Mouse (Mus musculus): ENCODE measurements around the gene Rtl9. TPM values are rescaled to one million over a fixed set of nuclear protein-coding genes. Genes with fewer than 3 reads are reported as not detected.

The Rtl9 gene
- polyA plus RNA-seq, 1 experiment from 2014 or later, result 0.17 TPM

- WGBS, result 72% methylated on average over 7 of the region's 7 CpGs
- Histone ChIP-seq H3K36me3 (no peaks in the 10 kb centered on the region), H3K4me3 (no peak overlapping the region), H3K4me1 (replicated peaks) (no peaks in the 10 kb centered on the region), H3K27me3 (ENCODE audit: insufficient read depth, poor library complexity, severe bottlenecking) (peaks cover 68% of the 10 kb centered on the region), H3K9me3 (no peaks in the 10 kb centered on the region), H3K27ac (no peak overlapping the region)
- DNase-seq (ENCODE audit: low spot score), result no peak
Measured at GRCm38 (mm10) chrX:143088225-143088624, 11.2 kb upstream of the Rtl9 start.

- DNase-seq (ENCODE audit: low spot score), result no peak
- Histone ChIP-seq H3K4me3 (no peak overlapping the region), H3K36me3 (no peaks in the 10 kb centered on the region), H3K4me1 (replicated peaks) (no peaks in the 10 kb centered on the region), H3K27me3 (ENCODE audit: insufficient read depth, poor library complexity, severe bottlenecking) (peaks cover 64% of the 10 kb centered on the region), H3K9me3 (no peaks in the 10 kb centered on the region), H3K27ac (no peak overlapping the region)
- WGBS, result 71% methylated on average over 6 of the region's 6 CpGs
Measured at GRCm38 (mm10) chrX:143090904-143091588, 8.3 kb upstream of the Rtl9 start.

DNA sequence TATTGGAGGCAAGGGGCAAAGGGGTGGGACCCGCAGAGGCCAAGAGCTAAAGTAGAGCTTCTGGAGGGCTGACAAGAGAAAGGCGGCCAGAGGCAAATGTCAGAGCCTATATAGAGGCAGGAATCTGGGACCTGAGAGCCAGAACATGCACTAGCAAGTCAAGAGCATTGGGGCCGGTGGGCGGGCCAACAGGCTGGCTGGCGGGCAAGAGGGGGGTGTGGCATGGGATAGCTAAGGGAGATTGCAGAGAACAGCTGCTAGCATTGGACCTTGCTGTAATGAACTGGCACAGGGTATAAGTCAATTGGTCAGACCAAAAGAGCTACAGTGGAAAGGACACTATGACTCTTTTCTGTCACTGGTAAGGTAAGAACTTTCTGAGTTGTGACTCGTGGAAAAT, 1.8 kb upstream of the Rtl9 start:
- Histone ChIP-seq H3K36me3 (no peaks in the 10 kb centered on the region), H3K9me3 (no peaks in the 10 kb centered on the region), H3K27ac (no peak overlapping the region), H3K27me3 (ENCODE audit: insufficient read depth, poor library complexity, severe bottlenecking) (peaks cover 32% of the 10 kb centered on the region), H3K4me1 (replicated peaks) (no peaks in the 10 kb centered on the region), H3K4me3 (no peak overlapping the region)
- WGBS, result 78% methylated on average over 6 of the region's 6 CpGs
- no peak for DNase-seq (ENCODE audit: low spot score)

GRCm38 (mm10) chrX:143103146-143103545, 3.8 kb downstream of the Rtl9 start:
- Histone ChIP-seq H3K9me3 (no peaks in the 10 kb centered on the region), H3K4me3 (no peak overlapping the region), H3K4me1 (replicated peaks) (no peaks in the 10 kb centered on the region), H3K36me3 (no peaks in the 10 kb centered on the region), H3K27ac (no peak overlapping the region), H3K27me3 (ENCODE audit: insufficient read depth, poor library complexity, severe bottlenecking) (peaks cover 4% of the 10 kb centered on the region; the same call in 1 of the 2 replicates)
- WGBS, result 94% methylated on average over 5 of the region's 5 CpGs
- DNase-seq (ENCODE audit: low spot score), result no peak

DNA sequence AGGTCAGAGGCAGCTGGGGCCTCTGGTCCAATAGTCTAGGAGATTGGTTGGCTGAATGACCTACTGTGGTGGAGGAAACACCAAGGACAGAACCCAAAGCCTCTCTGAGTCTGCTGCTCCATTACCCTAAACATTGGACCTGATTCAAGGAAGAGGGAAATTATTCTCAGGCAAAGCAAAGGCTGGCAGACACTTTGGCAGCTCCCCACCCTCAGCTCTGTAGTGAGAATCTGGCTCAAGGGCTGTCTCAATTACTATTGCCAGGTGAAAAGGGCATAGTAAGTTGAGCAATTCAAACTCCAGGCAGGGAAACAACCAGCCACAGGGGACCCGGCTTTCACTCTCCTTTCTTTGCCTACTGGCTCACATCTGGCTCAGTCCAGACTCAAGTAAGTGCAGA, 6.5 kb downstream of the Rtl9 start:
- Histone ChIP-seq H3K27me3 (ENCODE audit: insufficient read depth, poor library complexity, severe bottlenecking) (peaks cover 4% of the 10 kb centered on the region; the same call in 1 of the 2 replicates), H3K4me3 (no peak overlapping the region), H3K36me3 (no peaks in the 10 kb centered on the region), H3K27ac (no peak overlapping the region), H3K4me1 (replicated peaks) (no peaks in the 10 kb centered on the region), H3K9me3 (no peaks in the 10 kb centered on the region)
- WGBS, result 75% methylated on average over 1 of the region's 1 CpGs
- DNase-seq (ENCODE audit: low spot score), result no peak

- DNase-seq (ENCODE audit: low spot score), result no peak
- no peak overlapping the region for H3K4me3 ChIP-seq
- H3K4me1 ChIP-seq (replicated peaks), result no peaks in the 10 kb centered on the region
- H3K9me3 ChIP-seq, result no peaks in the 10 kb centered on the region
- H3K27me3 ChIP-seq (ENCODE audit: insufficient read depth, poor library complexity, severe bottlenecking), result peaks cover 3% of the 10 kb centered on the region; the same call in 1 of the 2 replicates
- no peaks in the 10 kb centered on the region for H3K36me3 ChIP-seq
- no peak overlapping the region for H3K27ac ChIP-seq
Measured at GRCm38 (mm10) chrX:143112546-143112945, 13.2 kb downstream of the Rtl9 start.

Other genes with a start within 250 kb of the Rtl9 start
- 6.9 and 9.1 TPM in 2 replicates for gene Ammecr1, start 132.9 kb upstream of the Rtl9 start, polyA plus RNA-seq (2016; fragmentation: Nextera tagmentation; extraction: Ambion mirVana)

Data from hindbrain, embryonic 10.5 days (tissue).